Mouse (Mus musculus): Measurements from ENCODE around the gene Itgam. TPM values are rescaled to one million over a fixed set of nuclear protein-coding genes. Genes with fewer than 3 reads are reported as not detected.

Itgam gene
- 16.1 and 24.0 TPM in 2 replicates for polyA plus RNA-seq (2012; ENCODE audit: low replicate concordance)

DNA sequence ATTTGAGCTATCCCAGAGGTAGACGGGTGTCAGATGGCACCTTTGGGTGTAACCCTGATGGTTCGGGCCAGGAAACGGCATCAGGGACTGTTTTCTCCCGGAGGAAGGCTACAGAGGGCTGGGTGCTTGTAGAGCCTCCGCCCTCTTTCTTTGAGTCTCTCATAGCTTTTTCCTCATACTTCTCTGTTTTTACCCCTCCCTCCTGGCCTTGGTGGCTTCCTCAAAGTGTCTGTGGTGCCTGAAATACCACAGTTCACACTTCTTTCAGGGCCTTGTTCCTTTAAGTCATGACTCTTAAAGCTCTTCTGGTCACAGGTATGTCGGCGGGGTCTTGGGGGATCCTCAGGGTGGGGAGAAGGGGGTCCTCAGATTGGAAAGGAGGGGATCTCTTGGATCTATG is at the start of gene Itgam, which contains the start of gene Gm49368:
Gene Itgam (plus strand): TSS at position 185 of the 400 bp plus-strand sequence.
Gene Gm49368 (plus strand): TSS at position 228 of the 400 bp plus-strand sequence.

DNA sequence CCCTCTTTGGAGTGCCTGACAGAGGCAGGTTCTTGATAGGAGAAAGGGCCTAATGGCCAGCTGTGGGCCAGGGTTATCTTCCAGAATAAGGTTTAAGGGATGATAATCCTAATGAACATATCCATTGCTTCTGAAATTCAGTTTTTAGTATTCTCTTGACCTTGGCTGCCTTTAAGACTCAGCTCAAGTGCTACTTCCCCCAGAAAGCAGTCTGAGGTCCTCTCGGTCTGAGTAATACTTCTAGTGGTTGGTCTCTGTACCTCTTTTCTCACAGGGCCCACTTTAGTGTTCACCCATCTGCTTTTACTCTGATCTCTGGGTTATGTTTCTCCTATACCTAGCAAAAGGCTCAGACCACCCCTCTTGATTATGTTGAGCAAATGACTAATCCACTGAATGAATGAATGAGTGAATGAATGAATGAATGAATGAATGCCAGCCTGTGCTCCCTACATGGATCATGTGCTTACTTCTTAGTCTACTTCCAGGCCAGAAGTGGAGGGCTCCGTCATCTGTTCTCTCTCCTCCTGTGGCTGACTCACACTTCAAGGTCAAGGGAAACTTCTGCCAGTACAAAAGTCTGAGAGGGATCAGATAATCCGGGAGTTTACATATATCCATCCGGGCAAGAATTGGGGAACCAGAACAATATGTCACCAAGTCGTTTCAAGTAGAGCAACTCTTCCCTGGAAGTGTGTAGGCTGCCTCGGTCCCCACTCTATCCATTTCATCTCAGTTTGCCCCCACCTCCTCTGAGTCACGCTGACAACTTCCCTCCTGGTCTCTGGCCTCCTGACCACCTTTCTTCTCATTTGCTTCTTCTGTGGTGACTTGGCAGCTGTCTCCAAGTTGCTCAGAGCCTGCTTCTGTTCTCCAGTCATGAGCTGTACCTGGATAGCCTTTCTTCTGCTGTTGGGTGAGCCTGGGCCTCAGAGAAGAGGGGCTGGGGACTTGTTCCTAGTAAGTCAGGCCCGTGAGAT is 66.6 kb downstream of the Itgam start, which contains the start of gene Itgax:
Gene Itgax (plus strand): TSS at position 807 of the 980 bp plus-strand sequence.

DNA sequence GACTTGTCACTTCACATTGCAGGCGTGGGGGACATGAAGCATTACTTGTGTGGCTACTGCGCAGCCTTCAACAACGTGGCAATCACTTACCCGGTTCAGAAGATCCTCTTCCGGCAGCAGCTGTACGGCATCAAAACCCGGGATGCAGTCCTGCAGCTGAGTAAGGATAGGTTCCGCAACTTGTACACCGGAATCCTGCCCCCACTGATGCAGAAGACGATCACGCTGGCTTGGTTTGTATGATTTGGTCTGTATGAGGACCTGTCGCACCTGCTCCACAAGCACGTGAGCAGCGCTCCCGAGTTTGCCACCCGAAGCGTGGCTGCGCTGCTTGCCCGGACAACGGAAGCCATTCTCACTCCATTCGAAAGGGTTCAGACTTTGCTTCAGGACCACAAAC is 91.6 kb downstream of the Itgam start, which contains the start of gene Itgad:
Gene Itgad (plus strand): TSS at position 301 of the 400 bp plus-strand sequence.

Other genes starting within 250 kb of the Itgam start
- gene Stx4a, start 238.3 kb upstream of the Itgam start, polyA plus RNA-seq (2012; ENCODE audit: low replicate concordance): 86.0 and 101 TPM in 2 replicates
- gene Stx1b, start 238.1 kb upstream of the Itgam start, polyA plus RNA-seq (2012; ENCODE audit: low replicate concordance): 0.03 and 0.11 TPM in 2 replicates
- 33.7 and 53.9 TPM in 2 replicates for gene Zfp646, start 186.4 kb upstream of the Itgam start, polyA plus RNA-seq (2012; ENCODE audit: low replicate concordance)
- gene Zfp668, start 185.8 kb upstream of the Itgam start, polyA plus RNA-seq (2012; ENCODE audit: low replicate concordance): 25.3 and 26.3 TPM in 2 replicates
- 0.82 and 1.2 TPM in 2 replicates for gene Prss53, start 171.7 kb upstream of the Itgam start, polyA plus RNA-seq (2012; ENCODE audit: low replicate concordance)
- gene Gm21974, start 167.2 kb upstream of the Itgam start, polyA plus RNA-seq (2012; ENCODE audit: low replicate concordance): not detected in 2 replicates
- 7.0 and 14.6 TPM in 2 replicates for gene Vkorc1, start 167.0 kb upstream of the Itgam start, polyA plus RNA-seq (2012; ENCODE audit: low replicate concordance)
- 76.6 and 120 TPM in 2 replicates for gene Bckdk, start 158.6 kb upstream of the Itgam start, polyA plus RNA-seq (2012; ENCODE audit: low replicate concordance)
- 5.5 and 8.5 TPM in 2 replicates for gene Kat8, start 150.1 kb upstream of the Itgam start, polyA plus RNA-seq (2012; ENCODE audit: low replicate concordance)
- gene Prss8, start 132.5 kb upstream of the Itgam start, polyA plus RNA-seq (2012; ENCODE audit: low replicate concordance): 0.07 and 0.15 TPM in 2 replicates
- gene Prss36, start 115.9 kb upstream of the Itgam start, polyA plus RNA-seq (2012; ENCODE audit: low replicate concordance): 3.6 and 6.7 TPM in 2 replicates
- gene Fus, start 95.2 kb upstream of the Itgam start, polyA plus RNA-seq (2012; ENCODE audit: low replicate concordance): 277 and 346 TPM in 2 replicates
- 8.6 and 9.0 TPM in 2 replicates for gene Pycard, start 68.8 kb upstream of the Itgam start, polyA plus RNA-seq (2012; ENCODE audit: low replicate concordance)
- gene Trim72, start 58.7 kb upstream of the Itgam start, polyA plus RNA-seq (2012; ENCODE audit: low replicate concordance): 0.35 and 1.2 TPM in 2 replicates
- 0.16 and 1.5 TPM in 2 replicates for gene Gm49368, start within 50 bp of the Itgam start, polyA plus RNA-seq (2012; ENCODE audit: low replicate concordance)
- gene Itgax, start 66.9 kb downstream of the Itgam start, polyA plus RNA-seq (2012; ENCODE audit: low replicate concordance): 17.8 and 30.0 TPM in 2 replicates
- gene Itgad, start 91.7 kb downstream of the Itgam start, polyA plus RNA-seq (2012; ENCODE audit: low replicate concordance): 34.3 and 68.9 TPM in 2 replicates
- 43.6 and 127 TPM in 2 replicates for gene Cox6a2, start 143.7 kb downstream of the Itgam start, polyA plus RNA-seq (2012; ENCODE audit: low replicate concordance)
- gene Armc5, start 174.7 kb downstream of the Itgam start, polyA plus RNA-seq (2012; ENCODE audit: low replicate concordance): 24.3 and 41.3 TPM in 2 replicates
- 1.6 and 2.6 TPM in 2 replicates for gene 9130023H24Rik, start 175.4 kb downstream of the Itgam start, polyA plus RNA-seq (2012; ENCODE audit: low replicate concordance)
- gene Tgfb1i1, start 184.2 kb downstream of the Itgam start, polyA plus RNA-seq (2012; ENCODE audit: low replicate concordance): 2.7 and 4.7 TPM in 2 replicates
- 0.42 TPM in 1 of 2 replicates, not detected in the other for gene Slc5a2, start 203.0 kb downstream of the Itgam start, polyA plus RNA-seq (2012; ENCODE audit: low replicate concordance)
- gene BC017158, start 235.5 kb downstream of the Itgam start, polyA plus RNA-seq (2012; ENCODE audit: low replicate concordance): 22.5 and 23.7 TPM in 2 replicates